Mouse (Mus musculus): ENCODE measurements around the gene Cops3. TPM values are rescaled to one million over a fixed set of nuclear protein-coding genes. Genes with fewer than 3 reads are reported as not detected.

The Cops3 gene
- polyA plus RNA-seq, 1 experiment from 2014 or later = 174 TPM

DNA sequence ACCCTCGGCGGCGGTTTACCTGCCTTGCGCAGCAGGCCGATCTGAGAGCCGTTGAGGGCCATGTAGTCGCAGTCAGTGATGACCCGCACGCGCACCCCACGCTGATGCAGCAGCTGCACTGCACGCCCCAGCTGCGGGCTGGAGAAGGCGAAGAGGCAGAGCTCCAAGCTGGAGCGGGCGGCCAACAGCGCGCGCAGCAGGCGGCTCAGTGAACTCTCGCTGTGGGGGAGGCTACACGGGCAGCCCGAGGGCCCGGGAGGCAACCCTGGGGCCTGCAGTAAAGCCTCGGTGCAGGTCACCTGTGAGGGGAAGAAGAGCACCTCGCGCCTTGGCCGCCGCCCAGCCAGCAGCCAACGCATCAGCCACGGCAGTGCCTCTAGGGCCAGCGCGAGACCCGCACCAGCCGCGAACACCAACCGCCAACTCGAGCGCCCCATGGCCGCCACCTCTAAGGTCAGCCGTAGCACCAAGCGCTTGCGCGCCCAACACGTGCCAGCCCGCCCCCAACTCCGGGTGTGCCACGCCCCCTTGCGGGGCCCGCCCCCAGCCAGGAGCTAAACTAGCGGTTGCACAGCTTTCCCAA lies 52.3 kb downstream of the Cops3 start, which contains the start of gene Pld6:
Gene Pld6 (minus strand): TSS at position 447 of the 583 bp plus-strand sequence.
- ATAC-seq = peak; percentile 88

DNA sequence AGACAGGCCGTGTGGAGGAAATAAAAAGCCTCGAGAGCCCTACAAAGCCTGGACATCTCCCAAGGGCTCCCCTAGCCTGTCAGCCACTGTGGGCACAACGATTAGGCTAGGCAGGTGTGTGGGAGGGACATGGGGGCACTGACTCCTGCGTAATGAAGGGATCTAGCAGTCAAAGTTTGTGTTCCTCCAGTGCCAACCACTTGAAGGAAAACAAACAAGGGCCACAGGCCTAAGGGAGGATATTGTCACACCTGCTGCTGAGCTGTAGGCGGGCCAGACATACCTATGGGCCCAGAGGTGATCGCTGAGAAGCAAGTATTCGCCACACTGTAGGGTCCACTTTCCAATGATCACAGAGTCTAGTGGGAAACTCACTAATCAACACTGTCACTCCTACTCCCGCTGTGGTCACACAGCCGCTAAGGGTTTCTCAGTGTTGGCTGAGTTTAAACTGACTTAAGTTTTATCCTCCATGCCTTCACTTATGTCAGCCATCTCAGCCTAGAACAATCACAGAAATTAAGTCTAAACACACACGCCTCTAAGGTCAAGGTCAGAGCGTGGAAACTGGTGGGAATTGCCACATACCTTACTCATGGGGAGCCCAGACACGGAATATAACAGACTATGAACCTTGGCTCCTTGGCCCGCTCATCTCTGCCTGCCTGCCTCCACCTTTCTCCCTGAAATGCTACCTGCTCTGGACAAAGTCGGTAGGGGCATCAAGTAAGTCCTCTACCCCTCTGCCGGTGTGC lies 53.0 kb downstream of the Cops3 start:
- H3K27me3 ChIP-seq (ENCODE audit: control insufficient read depth, insufficient read depth, low read depth, low read length) = no peaks in the 10 kb centered on the region
- peak; percentile 13; the same call in 1 of the 2 replicates for ATAC-seq
- H3K4me2 ChIP-seq (ENCODE audit: low read length) = peak overlapping the region; percentile 95
- H3K9me3 ChIP-seq (replicated peaks; ENCODE audit: control insufficient read depth, low read length, poor library complexity, severe bottlenecking) = no peaks in the 10 kb centered on the region
- peaks cover 6% of the 10 kb centered on the region; the same call in 1 of the 2 replicates for H3K36me3 ChIP-seq (ENCODE audit: control insufficient read depth, insufficient read depth, low read length)
- peak overlapping the region; percentile 75 for H3K9ac ChIP-seq (ENCODE audit: low read depth, low read length)
- H3K27ac ChIP-seq (ENCODE audit: low read length) = no peak overlapping the region
- peaks cover 8% of the 10 kb centered on the region; the same call in 1 of the 2 replicates for H3K4me1 ChIP-seq (ENCODE audit: control insufficient read depth, insufficient read depth, low read length)
- peak overlapping the region; percentile 50 for H3K4me3 ChIP-seq (ENCODE audit: low read depth, low read length)
- 52% methylated on average over 15 of the region's 15 CpGs for WGBS

More for the DNA sequence above, 52.3 kb downstream of the Cops3 start, which contains the start of gene Pld6:
- Histone ChIP-seq H3K4me2 (ENCODE audit: low read length) (peak within 1 kb of the TSS; percentile 95), H3K36me3 (ENCODE audit: control insufficient read depth, insufficient read depth, low read length) (peaks cover 12% of the 10 kb centered on the region), H3K27ac (ENCODE audit: low read length) (0 out of 2 replicates have a peak within 1 kb of the TSS, but pooled peaks have one; percentile 22), H3K4me3 (ENCODE audit: low read depth, low read length) (peak within 1 kb of the TSS; percentile 50), H3K9ac (ENCODE audit: low read depth, low read length) (peak within 1 kb of the TSS; percentile 75), H3K27me3 (ENCODE audit: control insufficient read depth, insufficient read depth, low read depth, low read length) (no peaks in the 10 kb centered on the region), H3K9me3 (replicated peaks; ENCODE audit: control insufficient read depth, low read length, poor library complexity, severe bottlenecking) (no peaks in the 10 kb centered on the region), H3K4me1 (ENCODE audit: control insufficient read depth, insufficient read depth, low read length) (peaks cover 8% of the 10 kb centered on the region; the same call in 1 of the 2 replicates)
- WGBS = 1% methylated on average over 47 of the region's 51 CpGs

DNA sequence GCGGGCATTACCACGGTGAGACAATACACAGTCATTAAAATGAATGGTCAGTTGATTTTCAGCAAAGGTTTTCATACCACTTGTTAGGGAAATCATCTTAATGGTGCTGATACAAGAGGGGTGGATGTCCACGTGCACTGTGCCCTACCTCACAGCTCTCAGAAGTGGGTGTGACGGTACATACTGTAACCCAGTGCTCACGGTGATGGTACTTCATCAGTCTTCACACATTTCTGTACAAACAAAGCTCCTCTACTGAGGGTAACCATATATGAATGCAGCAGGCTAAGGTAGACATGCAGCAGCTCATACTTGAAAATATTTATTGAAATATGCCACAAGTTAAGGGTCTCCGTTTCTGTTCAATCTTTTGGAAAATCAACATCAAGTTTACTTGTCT lies 56.0 kb downstream of the Cops3 start:
- no peak for ATAC-seq
- Histone ChIP-seq H3K9ac (ENCODE audit: low read depth, low read length) (no peak overlapping the region), H3K4me3 (ENCODE audit: low read depth, low read length) (no peak overlapping the region), H3K36me3 (ENCODE audit: control insufficient read depth, insufficient read depth, low read length) (peaks cover 4% of the 10 kb centered on the region; the same call in 1 of the 2 replicates), H3K27me3 (ENCODE audit: control insufficient read depth, insufficient read depth, low read depth, low read length) (no peaks in the 10 kb centered on the region), H3K4me1 (ENCODE audit: control insufficient read depth, insufficient read depth, low read length) (peaks cover 8% of the 10 kb centered on the region; the same call in 1 of the 2 replicates), H3K4me2 (ENCODE audit: low read length) (no peak overlapping the region), H3K9me3 (replicated peaks; ENCODE audit: control insufficient read depth, low read length, poor library complexity, severe bottlenecking) (no peaks in the 10 kb centered on the region), H3K27ac (ENCODE audit: low read length) (no peak overlapping the region)
- WGBS = 93% methylated on average over 6 of the region's 6 CpGs

DNA sequence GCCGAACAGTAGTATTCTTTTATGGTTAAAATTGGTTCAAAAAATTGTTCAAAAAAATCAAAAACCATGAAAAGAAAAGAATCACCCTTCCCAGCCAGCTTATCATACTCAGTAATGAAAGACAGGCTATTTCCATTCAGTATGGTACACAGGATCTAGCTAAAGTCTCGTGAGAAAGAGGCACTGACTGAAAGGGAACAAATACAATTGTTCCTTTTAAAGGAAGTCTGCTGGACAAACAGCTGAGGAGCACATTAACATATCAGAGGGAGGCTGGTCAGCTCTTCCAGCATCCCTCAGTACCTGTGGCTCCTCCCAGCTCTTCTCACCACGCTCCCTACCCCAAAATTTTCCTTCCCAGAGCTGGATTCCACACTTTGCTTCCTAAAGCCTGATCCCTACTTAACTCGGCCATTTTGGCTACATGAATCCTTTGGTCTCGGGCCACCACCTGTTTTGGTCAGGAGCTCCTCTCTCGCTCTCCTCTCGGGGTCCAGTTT lies 57.5 kb downstream of the Cops3 start:
- Histone ChIP-seq H3K9me3 (replicated peaks; ENCODE audit: control insufficient read depth, low read length, poor library complexity, severe bottlenecking) (no peaks in the 10 kb centered on the region), H3K27ac (ENCODE audit: low read length) (no peak overlapping the region), H3K4me3 (ENCODE audit: low read depth, low read length) (no peak overlapping the region), H3K36me3 (ENCODE audit: control insufficient read depth, insufficient read depth, low read length) (peaks cover 10% of the 10 kb centered on the region), H3K4me1 (ENCODE audit: control insufficient read depth, insufficient read depth, low read length) (peaks cover 4% of the 10 kb centered on the region; the same call in 1 of the 2 replicates), H3K9ac (ENCODE audit: low read depth, low read length) (no peak overlapping the region), H3K4me2 (ENCODE audit: low read length) (no peak overlapping the region), H3K27me3 (ENCODE audit: control insufficient read depth, insufficient read depth, low read depth, low read length) (no peaks in the 10 kb centered on the region)
- no peak for ATAC-seq
- 58% methylated on average over 7 of the region's 7 CpGs for WGBS

DNA sequence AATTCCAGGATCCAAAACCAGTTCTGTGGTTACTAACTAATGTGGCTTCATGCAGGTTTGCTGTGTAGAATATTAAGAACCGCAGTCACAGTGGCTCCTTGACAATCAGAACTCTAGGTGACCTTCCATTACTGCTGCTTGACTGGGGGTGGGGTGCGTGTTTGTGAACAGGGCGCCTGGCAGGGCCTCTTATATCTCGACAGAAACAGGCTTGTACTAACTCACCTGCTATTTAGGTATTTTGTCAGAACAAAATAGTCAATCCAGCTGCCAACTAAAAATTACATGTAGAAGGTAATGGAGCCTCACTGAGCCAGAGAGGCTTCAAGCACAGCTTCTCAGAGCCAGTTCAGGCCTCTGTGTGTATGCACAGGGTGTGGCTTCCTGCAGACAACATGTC lies 59.4 kb downstream of the Cops3 start:
- Histone ChIP-seq H3K9ac (ENCODE audit: low read depth, low read length) (no peak overlapping the region), H3K27ac (ENCODE audit: low read length) (no peak overlapping the region), H3K9me3 (replicated peaks; ENCODE audit: control insufficient read depth, low read length, poor library complexity, severe bottlenecking) (no peaks in the 10 kb centered on the region), H3K27me3 (ENCODE audit: control insufficient read depth, insufficient read depth, low read depth, low read length) (no peaks in the 10 kb centered on the region), H3K4me2 (ENCODE audit: low read length) (no peak overlapping the region), H3K4me3 (ENCODE audit: low read depth, low read length) (no peak overlapping the region), H3K4me1 (ENCODE audit: control insufficient read depth, insufficient read depth, low read length) (no peaks in the 10 kb centered on the region), H3K36me3 (ENCODE audit: control insufficient read depth, insufficient read depth, low read length) (peaks cover 24% of the 10 kb centered on the region)
- WGBS = 89% methylated on average over 4 of the region's 4 CpGs
- no peak for ATAC-seq

DNA sequence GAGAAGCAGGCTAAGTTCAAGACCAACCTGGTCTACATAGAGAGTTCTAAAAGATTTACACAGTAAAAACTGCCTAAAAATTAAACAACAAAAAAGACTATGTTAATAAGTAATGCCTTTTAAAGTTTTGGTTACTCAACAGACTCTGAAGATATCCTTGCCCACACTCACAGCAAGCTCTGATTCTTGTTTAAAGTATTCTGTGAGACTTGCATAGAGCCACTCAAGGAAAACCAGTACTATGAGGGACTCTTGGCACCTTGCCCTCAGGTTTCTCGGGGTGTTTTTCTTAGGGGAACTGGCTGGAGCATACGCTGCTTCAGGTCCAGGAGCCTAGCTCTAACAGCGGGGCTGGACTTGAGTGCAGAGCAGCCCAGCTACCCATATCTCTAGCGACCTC lies 60.2 kb downstream of the Cops3 start:
- WGBS = 93% methylated on average over 4 of the region's 4 CpGs
- H3K27ac ChIP-seq (ENCODE audit: low read length) = no peak overlapping the region
- H3K9me3 ChIP-seq (replicated peaks; ENCODE audit: control insufficient read depth, low read length, poor library complexity, severe bottlenecking) = no peaks in the 10 kb centered on the region
- H3K36me3 ChIP-seq (ENCODE audit: control insufficient read depth, insufficient read depth, low read length) = peaks cover 27% of the 10 kb centered on the region
- H3K4me1 ChIP-seq (ENCODE audit: control insufficient read depth, insufficient read depth, low read length) = no peaks in the 10 kb centered on the region
- no peak overlapping the region for H3K4me2 ChIP-seq (ENCODE audit: low read length)
- no peak overlapping the region for H3K9ac ChIP-seq (ENCODE audit: low read depth, low read length)
- H3K4me3 ChIP-seq (ENCODE audit: low read depth, low read length) = no peak overlapping the region
- no peak for ATAC-seq
- no peaks in the 10 kb centered on the region for H3K27me3 ChIP-seq (ENCODE audit: control insufficient read depth, insufficient read depth, low read depth, low read length)

DNA sequence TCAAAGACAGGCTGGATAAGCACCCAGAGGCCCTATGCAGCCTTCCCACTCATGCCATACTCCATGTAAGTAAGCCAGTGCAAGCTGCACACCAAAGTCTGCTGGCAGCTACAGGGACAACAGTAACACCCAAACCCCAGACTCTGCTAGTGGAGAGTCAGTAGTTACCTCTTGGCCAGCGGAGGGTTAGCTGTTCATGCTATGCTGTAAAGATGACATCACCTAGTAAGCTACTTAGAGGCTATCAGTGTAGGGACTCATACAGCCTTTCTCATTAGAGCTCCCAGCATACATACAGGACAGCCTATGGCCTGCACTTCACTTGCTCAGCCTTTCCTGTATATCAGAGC lies 60.8 kb downstream of the Cops3 start:
- Histone ChIP-seq H3K9me3 (replicated peaks; ENCODE audit: control insufficient read depth, low read length, poor library complexity, severe bottlenecking) (no peaks in the 10 kb centered on the region), H3K27me3 (ENCODE audit: control insufficient read depth, insufficient read depth, low read depth, low read length) (no peaks in the 10 kb centered on the region), H3K36me3 (ENCODE audit: control insufficient read depth, insufficient read depth, low read length) (peaks cover 32% of the 10 kb centered on the region), H3K27ac (ENCODE audit: low read length) (no peak overlapping the region), H3K9ac (ENCODE audit: low read depth, low read length) (no peak overlapping the region), H3K4me2 (ENCODE audit: low read length) (no peak overlapping the region), H3K4me3 (ENCODE audit: low read depth, low read length) (no peak overlapping the region), H3K4me1 (ENCODE audit: control insufficient read depth, insufficient read depth, low read length) (no peaks in the 10 kb centered on the region)
- no peak for ATAC-seq
- WGBS = 83% methylated on average over 1 of the region's 1 CpGs

DNA sequence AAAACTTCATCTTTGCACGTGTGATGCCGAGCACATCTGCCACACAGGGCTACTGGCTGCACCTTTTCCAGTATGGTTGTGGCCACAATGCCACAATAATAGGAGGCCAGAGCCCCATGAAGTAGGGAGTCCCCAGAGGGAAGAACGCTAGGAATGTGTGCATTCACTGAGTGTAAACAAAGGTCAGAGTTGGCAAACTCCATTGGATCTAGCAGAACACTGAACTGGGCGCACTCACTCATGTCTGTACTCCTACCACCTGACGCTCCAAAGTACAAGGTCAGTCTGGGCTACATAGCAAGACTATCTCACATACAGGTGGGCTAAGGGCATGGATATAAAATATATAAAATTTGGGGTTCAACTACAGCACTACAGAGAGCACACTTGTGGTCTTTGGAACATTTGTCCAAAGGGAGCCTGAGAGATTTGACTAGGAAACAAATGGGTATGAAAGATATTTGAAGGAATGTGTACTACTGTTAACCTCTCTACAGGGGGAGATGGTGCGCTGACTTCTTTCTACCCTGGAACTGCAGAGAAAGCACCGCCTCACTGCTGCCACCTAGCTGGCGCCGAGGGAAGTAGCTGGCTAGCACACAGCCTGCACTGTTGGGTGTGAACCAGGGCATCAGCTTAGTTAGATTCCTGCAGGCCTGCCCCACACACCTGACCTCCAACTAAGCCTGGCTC lies 61.3 kb downstream of the Cops3 start:
- no peak overlapping the region for H3K27ac ChIP-seq (ENCODE audit: low read length)
- H3K9ac ChIP-seq (ENCODE audit: low read depth, low read length) = no peak overlapping the region
- H3K4me3 ChIP-seq (ENCODE audit: low read depth, low read length) = no peak overlapping the region
- H3K27me3 ChIP-seq (ENCODE audit: control insufficient read depth, insufficient read depth, low read depth, low read length) = no peaks in the 10 kb centered on the region
- 58% methylated on average over 9 of the region's 9 CpGs for WGBS
- H3K9me3 ChIP-seq (replicated peaks; ENCODE audit: control insufficient read depth, low read length, poor library complexity, severe bottlenecking) = no peaks in the 10 kb centered on the region
- H3K4me1 ChIP-seq (ENCODE audit: control insufficient read depth, insufficient read depth, low read length) = no peaks in the 10 kb centered on the region
- peaks cover 37% of the 10 kb centered on the region for H3K36me3 ChIP-seq (ENCODE audit: control insufficient read depth, insufficient read depth, low read length)
- no peak for ATAC-seq
- no peak overlapping the region for H3K4me2 ChIP-seq (ENCODE audit: low read length)
